Mouse (Mus musculus) right cerebral cortex, adult 18-20 months (tissue): ENCODE measurements at regions not wholly inside any gene's neighbourhood (a gene's known extent, or its start where the extent isn't known, plus 50 kb on each side); places are given as distances from the start of the nearest gene placed in this dataset.

Experiments
- DNase-seq: peaks from one replicate; pipeline ENCODE4 v3.0.0; 2022; ENCODE audit warnings: mixed read lengths

DNA sequence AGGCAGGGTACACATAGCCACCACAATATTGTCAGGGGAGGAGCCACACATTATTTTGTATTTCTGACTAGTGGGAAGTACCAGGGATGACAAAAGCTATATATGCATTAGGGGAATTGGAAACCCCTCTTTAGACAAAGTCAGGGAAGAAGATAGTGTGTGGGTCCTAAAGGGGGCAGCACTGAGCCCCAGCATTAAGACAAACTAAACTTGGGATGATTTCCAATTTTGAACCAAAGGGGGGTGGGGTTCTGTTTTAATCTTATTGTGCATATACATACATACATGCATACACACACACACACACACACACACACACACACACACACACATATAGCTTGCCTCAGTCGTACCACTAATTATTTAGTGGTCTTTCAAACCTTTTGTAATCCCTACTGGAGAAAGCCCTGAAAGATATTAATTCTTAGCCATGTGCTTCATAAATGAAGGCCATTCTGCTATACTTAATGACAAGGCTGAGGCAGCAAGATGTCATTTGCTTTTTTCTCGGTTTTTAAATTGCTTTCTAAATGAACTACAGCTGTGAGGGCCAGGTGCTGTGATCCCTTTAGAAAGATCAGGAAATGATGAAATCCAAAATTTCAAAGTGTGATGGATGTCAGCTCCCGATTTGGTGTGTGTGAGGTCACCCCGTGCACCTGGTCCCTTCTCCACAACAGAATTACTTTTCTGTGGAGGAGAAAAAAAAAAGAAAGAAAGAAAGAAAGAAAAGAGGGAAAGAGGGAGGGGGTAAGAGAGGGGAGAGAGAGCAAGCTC is 523.5 kb downstream of the Rnf144a start:
- DNase-seq, result no peak

DNA sequence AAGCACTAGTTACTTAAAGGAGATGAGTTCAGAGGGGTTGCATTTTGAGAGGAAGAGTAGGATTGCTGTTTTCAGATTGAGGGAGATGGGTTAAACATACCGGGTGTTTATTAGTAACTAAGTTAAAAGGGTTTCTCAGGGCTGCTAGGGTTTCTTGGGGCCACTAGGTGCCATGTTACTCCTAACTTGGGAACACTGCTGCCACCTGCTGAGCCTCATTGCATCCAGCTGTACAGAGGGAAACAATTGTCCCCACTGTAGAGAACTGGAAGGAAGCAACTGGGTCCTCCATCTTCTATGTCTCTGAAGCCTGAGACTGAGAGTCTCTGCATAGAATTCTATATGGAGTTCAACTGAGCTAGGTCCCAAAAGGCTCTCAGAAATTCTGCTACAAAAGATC is 524.3 kb downstream of the Rnf144a start:
- no peak for DNase-seq

DNA sequence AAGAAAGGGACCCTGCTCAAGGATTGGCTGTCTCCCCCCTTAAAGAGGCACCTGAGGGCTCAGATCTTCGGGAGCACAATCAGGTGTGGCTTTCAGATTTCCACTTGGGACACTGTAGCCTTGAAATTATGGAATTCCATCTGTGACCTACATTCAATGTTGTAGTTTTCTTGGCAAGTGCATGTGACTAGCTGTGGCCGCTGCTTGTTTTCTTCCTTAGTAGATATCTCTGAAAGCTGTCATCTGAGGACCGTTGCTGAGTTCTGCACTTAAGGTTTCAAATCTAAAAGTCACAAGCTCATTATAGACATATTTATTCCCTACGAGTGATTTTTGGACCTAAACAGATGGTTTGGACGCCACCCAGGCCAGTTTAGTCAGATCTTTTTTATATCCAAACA is 531.3 kb downstream of the Rnf144a start:
- peak; percentile 8 for DNase-seq

DNA sequence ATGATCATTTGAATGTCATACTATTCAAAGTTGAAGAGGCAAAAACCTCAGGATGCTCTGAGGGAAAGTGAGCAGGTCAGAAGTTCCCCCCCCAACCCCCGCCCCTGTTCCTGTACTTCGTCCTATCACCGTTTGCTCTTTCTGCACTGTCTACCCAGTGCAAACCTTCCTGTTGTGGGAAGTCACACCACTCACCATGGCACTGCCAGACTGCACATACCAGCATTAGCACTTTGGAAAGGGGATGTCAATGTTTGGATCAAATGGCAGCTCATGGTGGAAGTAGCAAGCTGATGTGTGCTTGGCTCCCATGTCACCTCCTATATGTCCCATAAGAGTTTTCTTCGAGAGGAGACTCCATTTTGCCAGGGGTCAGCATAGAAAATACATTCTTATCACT is 543.2 kb downstream of the Rnf144a start:
- DNase-seq, result no peak

DNA sequence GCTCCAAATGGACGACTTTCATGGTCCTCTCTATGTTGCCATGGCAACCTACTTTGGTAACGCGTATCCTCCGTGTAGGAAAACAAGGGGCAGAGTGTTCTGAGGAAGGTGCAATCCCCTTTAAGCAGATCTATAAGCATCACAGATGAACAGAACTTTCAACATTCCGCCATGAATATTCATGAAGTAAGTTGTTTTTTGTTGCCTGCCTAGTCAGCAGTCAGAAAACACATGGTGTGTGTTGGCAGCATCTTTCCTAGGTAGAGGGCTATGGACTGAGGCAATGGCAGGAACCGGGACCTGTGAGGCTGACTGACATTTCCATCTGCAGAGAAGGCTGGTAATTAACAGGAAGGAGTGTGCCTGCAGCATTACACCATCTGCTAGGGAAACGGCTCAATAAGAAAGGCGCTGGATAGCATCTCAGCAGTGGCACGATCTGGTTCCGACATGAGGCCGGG is 544.0 kb downstream of the Rnf144a start:
- DNase-seq, result peak; percentile 77

DNA sequence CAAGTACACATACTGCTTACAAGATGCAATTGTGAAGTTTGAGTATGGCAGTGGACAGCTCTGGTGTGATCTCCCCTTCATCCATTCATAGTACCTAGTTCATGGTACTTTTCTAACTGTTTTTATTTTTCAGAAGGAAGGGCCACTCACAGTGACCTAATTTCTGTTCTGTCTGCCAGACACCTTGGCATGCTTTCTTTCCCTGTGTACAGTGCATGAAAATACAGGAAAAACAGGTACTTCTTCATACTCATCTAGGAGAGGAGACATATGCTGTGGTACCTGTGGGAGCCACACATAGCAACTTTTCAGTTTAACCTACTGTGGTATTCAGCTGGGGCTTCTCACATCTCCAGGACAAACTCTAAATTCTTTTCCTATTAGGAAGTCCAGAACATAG is 545.2 kb downstream of the Rnf144a start:
- no peak for DNase-seq

DNA sequence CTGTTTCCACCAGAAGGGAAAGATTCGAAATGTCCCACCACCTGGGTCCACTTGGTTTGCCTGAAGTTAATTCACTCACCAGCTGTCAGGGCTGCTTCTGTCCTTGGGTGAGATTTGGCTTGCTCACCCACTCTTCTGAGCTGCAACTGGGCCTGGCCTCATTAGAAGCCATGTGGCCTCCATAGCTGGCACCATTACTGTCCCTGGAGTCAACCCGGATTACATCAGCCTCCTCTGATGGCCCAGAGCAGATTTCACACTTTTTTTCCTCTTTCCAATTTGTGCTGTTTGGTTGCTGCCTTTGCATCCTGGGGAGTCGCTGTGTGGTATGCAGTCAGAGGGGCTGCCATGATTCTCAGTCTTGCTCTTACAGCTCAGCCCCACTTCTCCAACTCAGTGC is 550.0 kb downstream of the Rnf144a start:
- no peak for DNase-seq

DNA sequence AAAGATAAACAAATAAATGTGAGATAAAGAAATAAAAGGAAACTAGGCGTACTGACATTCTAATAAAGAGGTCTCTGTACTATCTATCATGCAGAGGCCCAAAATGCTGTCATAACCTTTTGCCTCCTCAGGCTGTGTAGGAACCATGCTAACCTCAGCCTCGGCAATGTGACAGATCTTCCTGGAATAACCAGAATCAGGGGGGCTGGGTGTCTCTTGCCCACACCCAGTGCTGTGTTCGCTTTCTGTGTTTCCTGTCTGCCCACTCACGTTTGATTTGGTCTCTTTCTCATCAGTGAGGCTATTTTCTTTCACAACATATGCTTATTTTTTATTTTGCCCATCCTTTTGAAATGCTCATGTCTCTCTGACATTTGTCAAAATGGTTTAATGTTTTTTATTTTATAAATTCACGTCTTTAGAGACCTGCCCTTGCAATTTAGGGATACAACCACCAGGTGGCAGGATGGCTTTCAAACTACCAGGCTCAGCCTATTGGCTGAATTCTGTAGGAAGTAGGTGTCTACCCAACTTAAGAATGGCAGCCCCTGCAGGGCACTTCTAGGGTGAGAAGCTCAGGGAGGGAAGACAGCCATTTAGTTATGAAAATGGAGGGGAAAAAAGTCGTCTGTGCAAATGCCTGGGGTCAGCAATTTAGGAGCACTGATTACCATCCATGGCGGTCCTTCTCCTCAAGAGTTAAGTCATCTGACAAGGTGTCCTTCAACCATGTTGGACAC is 550.8 kb downstream of the Rnf144a start:
- no peak for DNase-seq

DNA sequence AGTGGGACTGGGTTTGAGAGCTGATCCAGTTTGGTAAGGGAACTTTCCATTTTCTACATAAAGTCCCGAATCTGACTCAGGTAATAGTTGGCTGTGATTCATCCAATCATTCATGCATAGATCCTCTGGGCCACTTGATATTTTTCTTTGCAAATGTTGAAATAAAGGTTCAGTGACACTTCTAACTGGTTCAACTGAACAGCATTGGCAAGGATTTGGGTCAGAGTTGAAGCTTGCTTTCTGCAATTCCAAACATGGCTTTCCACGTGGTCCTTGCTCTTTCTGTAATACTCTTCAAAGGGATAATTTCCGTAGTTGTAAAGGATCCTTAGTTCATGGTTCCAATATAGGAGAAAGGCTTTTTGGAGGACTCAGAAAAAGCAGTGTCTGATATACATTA is 554.0 kb downstream of the Rnf144a start:
- no peak for DNase-seq

DNA sequence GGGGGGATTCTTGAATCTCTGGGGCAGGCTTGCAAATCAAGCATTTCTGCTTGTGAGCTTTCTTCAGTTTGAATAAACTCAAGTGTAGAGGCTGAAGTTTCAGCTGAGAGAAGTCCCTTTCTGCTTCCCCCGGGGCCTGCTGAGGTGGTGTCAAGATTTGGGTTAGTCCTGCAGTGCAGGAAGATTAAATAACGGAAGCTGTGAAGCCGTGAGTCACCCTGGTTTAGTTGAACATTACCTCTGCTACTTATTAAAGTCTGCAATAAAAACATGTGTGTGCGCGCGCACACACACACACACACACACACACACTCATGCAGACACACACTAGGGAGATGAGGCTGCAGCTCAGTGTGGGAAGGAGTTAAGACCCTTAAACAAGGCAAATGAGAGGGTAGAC is 556.7 kb downstream of the Rnf144a start:
- no peak for DNase-seq

DNA sequence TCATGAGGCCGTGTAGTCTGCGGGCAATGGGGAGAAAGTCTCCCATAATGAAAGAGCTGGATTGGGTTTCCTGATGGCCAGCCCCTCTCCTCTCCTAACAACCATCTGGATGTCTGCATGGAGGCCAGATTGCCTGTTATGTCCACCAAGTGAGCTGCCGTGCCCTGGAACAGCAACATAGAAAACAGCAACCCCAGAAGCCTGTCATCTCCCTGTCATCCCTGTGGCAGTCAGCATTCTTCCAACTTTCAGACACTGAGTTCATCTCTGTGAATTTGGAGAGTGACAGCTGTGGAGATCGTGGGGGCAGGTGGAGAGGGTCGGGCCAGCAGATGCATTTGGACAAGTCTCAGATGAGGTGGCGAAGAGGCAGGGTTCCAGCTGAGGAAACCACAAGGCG is 585.0 kb downstream of the Rnf144a start:
- no peak for DNase-seq

DNA sequence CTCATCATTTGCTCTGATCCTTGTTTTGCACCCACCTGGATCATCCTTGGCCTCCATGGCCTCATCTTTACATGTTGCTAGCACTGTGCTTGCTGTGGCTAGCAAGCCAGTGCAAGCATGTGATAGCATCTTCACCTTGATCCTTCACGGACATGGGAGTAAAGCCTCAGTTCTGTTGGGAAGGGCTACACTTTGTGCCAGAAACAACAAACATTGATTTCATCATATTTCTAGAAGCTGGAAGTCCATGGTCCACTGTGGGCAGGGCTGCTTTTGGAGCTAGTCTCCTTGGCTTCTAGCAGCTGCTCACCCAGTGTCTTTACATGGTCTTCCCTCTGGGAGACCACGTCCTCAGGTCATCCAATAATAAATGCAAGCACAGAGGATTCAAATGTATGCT is 587.1 kb downstream of the Rnf144a start:
- DNase-seq, result no peak

DNA sequence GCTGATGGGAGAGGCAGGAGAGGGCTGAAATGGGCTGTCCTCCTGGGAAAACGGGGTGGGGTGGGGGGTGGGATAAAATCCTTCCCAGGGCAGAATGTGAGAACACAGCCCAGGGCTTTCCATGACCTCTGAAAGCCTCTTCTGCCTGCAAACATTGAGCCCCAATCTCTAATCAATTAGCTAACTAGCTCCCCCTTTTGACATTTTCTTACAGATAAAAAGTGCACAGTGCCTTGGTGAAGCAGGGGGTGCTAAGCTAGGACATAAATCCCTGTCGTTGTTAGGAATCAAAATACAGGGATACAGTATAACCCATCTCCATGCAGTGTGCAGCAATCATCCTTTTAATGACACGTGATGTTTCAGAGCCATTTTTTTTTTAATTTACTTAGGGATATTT is 588.1 kb downstream of the Rnf144a start:
- no peak for DNase-seq

DNA sequence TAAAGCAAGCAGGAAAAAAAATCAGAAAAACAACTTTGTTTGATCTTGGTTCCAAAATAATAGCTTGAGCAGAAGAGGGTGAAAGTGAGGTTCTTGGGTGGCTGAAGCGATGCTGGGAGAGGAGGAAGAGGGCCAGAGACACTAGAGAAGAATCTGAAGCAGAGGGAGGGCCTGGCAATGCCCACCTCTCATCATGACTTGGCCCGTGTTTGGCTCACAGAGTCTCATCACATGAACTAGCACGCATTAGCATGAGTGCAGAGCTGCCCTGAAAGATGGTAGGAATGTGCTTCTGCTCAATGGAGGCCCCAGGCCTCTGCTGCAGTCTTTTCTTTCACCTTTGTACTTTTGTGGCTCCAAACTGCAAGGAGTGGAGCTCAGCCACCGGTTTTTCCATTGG is 588.6 kb downstream of the Rnf144a start:
- no peak for DNase-seq

DNA sequence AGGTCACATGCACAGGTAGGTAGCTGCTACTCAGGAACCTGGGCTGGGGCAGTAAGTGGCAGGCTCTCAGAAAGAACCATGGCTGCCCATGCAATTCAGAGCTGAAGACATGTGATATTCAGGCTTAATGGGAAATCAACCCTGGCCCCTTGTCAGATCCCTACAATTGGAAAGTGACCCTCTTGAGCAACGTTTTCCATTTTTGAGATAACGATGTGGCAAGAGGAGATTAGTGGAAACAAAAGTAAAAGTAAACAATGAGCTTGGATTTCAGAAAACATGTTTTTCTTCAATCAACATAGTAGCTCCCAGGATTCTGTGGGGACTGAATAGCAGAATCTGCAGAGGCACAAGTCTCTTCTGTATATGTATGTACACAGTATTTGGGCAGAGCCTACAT is 598.8 kb downstream of the Rnf144a start:
- no peak for DNase-seq

DNA sequence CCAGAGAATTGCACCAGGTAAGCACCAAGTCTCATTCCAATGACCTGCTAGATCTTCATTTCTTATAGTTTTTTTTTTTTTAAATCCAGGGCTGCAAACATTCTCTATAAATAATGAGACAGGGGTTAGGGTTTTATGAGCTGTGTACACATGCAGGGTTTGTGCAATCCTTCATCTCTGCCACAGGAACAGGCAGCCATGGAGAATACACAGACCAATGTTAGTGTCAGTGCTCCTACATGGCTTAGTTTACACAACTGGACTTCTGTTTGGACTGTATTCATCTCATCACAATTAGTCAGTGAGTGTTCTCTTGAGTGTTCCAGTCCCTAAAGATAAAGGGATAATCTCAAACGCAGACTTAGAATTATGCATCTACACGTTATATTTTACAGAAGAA is 620.0 kb downstream of the Rnf144a start:
- no peak for DNase-seq

DNA sequence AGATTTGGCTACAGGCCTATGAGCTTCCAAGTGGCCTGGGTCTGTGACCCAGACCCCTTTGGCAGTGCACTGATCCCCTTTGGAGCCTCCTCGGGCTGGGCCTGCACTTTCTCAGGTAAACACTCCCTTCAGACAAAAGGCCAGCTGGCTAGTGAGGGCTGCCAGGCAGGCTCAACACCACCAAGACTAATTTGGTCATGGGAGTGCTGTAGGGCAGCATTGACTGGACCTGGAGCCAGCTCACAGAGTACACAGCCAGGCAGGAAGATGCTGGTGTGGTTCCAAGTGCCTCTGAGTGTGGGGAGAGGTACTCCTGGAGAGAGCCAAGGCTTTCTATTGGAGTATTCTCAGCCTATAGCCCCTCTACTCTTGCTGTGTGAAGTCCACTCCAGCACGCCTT is 620.5 kb downstream of the Rnf144a start:
- DNase-seq, result no peak

DNA sequence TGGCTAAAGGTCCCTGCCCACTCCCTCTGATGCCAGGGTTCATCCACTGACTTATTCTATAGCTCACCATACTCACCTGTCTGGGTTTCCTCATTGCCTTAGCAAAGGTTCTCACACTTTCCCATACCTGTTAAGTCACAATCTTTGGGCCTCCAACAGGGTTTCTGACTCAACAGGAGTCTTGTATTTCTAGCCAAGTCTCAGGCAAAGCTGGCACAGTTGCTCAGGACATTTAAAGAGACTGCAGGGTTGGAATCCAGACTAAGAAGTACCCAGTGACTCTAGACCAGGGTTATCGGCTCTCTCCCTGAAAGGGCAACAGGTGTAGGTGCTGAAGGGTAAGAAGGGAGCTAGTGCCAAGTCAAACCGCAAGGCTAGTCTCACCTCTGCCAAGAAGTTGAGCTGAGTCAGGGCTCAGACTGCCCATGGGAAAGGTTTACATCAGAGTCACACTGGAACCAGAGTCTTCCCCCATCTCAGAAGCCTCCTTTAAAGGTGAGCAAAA is 622.4 kb downstream of the Rnf144a start:
- no peak for DNase-seq

DNA sequence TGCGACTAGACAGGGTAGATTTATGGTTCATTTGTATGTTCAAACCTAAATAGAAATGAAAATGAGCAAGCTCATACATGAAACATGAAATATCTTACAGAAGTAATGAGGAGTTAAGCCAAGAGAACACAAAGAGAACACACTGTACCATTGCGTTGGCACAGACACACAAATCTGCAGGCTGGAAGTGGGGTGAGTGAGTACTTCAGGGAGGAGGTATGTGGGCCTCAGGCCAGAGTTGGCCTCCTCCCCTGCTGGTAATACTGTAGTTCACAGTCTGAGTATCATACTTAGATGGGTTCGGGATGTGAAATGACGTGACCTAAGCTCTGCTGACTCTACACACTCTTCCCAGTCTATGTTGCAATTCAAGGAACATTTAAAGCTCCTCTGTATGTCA is 624.1 kb downstream of the Rnf144a start:
- no peak for DNase-seq

DNA sequence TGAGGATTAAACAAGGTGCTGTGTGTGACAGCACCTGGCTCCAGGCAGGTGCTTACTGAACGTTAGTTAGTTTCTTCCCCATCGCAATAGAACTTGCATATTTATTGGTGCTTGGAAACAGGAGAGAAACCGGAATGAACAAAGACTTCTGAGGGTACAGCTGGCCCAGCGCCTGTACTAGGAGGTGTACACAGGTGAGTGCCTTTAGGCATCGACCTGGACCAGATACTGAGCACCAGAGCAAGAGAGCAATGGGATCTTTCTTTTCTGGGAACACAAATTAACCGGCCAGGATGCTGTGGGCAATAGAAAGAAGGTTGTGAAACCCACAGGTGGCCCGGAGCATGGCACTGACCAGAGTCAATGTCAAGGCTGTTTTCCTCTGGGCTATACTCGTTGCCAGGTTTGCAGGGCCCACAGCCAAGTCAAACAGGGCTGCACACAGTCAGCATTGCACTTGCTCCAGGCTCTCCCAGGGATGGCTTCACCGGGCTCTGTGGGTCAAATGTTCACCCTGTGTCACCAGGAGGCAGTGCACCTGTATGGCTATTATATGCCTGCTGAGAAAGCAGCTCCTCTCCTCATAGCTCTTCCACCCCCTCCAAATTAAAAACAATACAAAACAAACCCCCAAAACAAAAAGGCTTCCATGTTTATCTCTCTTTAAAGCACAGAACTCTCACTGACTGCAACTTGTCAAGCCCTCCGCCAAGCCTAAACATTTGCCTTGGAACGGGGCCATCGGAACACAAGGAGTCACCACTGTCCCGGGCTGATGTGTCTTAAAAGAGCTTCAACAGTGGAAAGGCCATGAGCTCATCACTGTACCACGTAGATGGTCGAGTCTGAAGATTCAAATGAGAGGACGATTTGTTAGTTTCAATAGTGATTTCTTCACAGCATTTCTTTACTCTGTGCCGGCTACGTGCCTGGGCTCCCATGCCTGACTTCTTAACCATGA is 629.1 kb downstream of the Rnf144a start:
- DNase-seq, result no peak

DNA sequence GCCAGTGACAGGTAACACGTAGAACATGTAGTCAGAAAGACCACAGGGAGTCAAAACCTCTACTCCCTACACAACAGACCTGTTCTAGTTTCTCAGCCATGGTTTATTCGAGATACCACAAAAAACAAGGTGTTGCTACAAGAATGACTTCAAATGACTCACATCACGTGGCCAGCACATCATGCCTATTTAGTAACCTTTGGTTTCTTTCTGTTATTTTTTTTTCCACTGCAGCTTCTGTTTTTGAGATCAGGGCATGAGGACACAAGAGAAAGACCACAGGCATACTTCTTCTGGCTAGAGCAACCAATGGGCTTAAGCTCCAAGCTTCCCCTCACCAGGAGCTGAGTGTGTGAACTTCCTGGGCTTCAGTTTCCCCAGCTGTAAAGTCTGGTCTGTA is 630.7 kb downstream of the Rnf144a start:
- no peak for DNase-seq

DNA sequence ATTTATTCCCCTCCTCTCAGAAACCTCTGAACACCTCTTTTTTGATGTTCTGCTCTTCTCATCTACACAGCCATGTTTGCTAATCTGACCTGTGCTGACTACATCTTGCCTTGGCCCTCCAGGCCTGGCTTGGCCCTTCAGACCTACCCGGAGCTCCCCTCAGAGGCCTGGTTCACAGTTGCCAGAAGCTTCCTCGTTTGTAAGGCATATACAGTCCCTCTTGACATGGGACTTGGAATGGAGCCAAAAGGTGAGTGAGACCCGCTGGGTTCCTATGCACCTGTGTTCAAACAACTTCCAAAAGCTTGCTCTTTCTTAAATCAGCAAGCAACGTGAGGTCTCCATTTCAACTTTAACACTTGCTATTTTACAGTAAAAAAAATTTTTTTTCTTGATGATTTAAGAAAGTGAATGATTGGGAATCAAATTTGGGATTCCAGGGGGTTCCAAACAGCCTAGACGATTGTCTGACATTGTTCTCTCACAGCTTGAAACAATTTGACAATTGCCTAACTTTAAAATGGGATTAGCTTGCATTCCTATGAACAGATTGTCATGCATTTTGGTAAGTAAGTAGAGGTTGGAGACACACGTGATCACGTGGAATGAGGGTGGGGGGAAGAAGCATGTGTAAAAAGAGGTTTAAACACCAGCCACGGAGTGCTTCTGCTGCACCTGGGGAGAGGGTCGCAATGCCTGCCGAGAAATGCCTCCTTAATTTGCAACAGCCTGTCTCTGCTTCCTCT is 631.9 kb downstream of the Rnf144a start:
- no peak for DNase-seq
